Mouse (Mus musculus) urinary bladder, adult 2 months (tissue): Measurements from ENCODE around the gene Gtpbp6. TPM values are rescaled to one million over a fixed set of nuclear protein-coding genes. Genes with fewer than 3 reads are reported as not detected.
"Not testable (repeated sequence)": the region's sequence is repeated elsewhere in the genome, so short reads cannot be mapped to it uniquely, and the experiment has no call there.

Experiments used
- DNase-seq: peaks from one replicate; pipeline ENCODE4 v3.0.0; 2022; ENCODE audit warnings: low spot score
- polyA plus RNA-seq: library from polyadenylated mRNA; depleted of rRNA; stranded (reverse); fragments of >200 nt; gene quantifications from 2 replicates; pipeline ENCODE4 v1.2.3, GENCODE M21; 2012; rRNA removed

The Gtpbp6 gene
- polyA plus RNA-seq, 1 experiment, result 77.5 TPM

DNA sequence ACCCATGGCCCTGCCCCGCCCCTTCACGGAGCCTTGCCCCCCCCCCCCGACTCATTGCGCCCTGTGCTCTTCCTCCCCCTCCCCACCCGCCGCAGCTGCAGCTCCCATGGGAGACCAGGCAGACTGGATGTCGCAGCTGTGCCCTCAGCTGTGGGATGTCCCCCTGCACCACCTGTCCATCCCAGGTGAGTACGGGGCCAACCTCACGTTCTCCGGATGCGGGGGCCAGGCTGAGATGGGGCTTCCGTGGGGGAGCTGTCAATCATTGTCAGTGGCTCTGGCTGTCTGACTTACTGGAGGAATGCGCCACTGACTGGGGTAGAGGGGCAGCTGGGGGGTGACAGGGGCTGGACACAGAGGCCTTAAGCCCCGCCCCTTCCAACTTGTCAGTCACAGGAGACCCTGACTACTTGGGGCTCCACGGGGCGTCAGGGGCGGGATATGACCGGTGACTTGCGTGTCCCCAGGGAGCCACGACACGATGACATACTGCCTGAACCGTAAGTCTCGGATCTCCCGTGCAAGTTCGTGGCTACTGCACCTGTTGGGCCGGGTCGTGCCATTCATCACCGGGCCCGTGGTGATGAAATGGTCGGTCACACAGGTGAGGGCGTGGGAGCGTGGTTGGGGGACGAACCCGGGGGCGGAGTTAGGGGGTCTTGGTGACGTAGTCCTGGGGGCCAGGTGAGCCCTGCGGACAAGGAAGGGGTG, 6.9 kb downstream of the Gtpbp6 start:
- DNase-seq, result peak; percentile 25

GRCm38 (mm10) chr5:110099656-110100580, 8.1 kb downstream of the Gtpbp6 start, which contains the start of gene Plcxd1:
Gene Plcxd1, plus strand, starts transcription at chr5:110099969.
- peak; percentile 21 for DNase-seq

- DNase-seq, result no peak
Measured at GRCm38 (mm10) chr5:110098991-110099477, 9.0 kb downstream of the Gtpbp6 start.

DNA sequence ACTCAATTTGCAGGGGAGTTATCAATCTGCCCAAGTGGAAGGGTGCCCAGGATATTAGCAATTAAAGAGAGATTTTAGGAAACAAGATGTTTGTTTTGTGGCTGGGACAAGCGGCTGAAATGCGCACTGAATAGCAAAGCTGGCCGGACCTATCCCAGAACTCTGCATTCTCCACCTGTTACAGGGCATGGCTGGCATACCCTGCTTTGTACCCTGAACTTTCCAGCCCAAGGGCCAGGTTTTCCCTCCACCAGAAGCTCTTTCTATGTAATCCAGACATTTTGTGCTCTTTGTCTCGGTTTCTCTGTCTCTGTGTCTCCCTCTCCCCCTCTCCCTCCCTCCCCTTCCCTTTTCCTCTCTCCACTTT, 13.2 kb downstream of the Gtpbp6 start:
- DNase-seq, result no peak

DNA sequence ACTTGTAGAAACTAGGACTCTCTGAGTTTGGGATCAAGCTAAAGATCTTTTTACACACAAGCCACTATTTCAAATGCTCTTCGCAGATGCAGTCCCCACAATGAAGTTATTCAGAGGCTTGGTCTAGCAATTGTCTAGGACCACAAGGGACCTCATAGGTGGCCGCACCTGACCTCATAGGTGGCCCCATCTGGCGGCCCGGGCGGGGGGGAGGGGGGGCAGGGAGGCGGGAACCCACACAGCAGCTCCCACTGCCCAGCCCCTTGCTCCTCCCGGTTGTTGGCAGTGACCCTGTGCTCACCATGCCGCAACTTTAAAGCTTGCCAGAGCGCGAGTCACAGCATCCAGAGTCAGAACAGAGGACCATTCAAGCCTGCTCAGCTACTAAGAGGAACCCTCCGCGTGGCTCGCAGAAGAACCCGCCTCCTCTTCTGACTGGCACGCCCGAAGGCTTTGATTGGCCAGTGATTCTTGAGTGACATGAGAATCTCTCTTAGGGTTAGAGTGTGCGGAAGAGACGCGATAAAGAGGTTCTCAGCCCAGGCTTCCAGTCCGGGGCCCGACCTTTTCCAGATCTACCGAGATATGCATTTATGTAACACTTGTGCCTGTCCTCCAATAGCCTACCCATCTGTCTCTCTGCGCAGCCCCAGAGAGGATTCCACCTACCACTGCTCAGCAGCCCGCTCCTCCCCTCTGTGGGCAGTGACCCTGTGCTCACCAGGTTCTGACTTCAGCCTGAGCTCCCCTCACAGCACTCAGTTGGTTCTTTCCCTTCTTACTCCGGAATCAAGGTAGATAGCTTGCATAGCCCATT, 13.8 kb downstream of the Gtpbp6 start, which contains the start of gene Gm35315:
Gene Gm35315, minus strand, starts transcription at position 391 of the 817 bp plus-strand sequence.
- DNase-seq, result peak; percentile 61

DNA sequence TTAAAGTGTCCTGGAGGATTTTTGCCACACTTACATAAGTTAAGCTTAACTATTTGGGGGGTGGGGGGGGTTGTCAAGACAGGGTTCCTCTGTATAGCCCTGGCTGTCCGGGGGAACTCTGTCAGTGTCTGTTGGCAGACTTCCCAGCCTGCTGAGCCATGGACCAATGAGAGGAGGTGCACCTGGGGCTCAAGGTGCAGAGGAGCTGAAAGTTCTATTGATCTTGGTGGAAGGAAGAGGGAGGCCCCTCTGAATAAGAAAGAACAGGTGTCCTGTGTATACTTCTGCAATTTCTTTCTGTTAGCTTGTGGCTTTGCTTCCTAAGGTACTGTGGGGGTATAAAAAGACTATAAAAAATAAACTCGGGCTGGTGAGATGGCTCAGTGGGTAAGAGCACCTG, 16.5 kb downstream of the Gtpbp6 start:
- no peak for DNase-seq

- no peak for DNase-seq
Measured at GRCm38 (mm10) chr5:110086161-110086866, 21.7 kb downstream of the Gtpbp6 start.

- no peak for DNase-seq
Measured at GRCm38 (mm10) chr5:110082961-110083360, 25.0 kb downstream of the Gtpbp6 start.

GRCm38 (mm10) chr5:110072413-110072812, 35.6 kb downstream of the Gtpbp6 start, which contains the start of gene Gm17655:
Gene Gm17655, minus strand, starts transcription at chr5:110072513.
- DNase-seq, result not testable (repeated sequence)

- DNase-seq, result peak; percentile 67
Measured at GRCm38 (mm10) chr5:110057637-110058408, 50.2 kb downstream of the Gtpbp6 start.

Other genes starting within 250 kb of the Gtpbp6 start
- gene Gm15446, start 184.8 kb downstream of the Gtpbp6 start, polyA plus RNA-seq, result 0.06 and 0.10 TPM in 2 replicates
- 27.3 and 36.8 TPM in 2 replicates for gene Zfp932, start 111.7 kb downstream of the Gtpbp6 start, polyA plus RNA-seq
- gene Gm17655, start 35.7 kb downstream of the Gtpbp6 start, polyA plus RNA-seq, result 4.2 and 4.4 TPM in 2 replicates
- 1.0 and 1.4 TPM in 2 replicates for gene Gm35315, start 13.8 kb downstream of the Gtpbp6 start, polyA plus RNA-seq
- gene Plcxd1, start 8.2 kb downstream of the Gtpbp6 start, polyA plus RNA-seq, result 0.09 and 0.10 TPM in 2 replicates
- 2.7 and 3.7 TPM in 2 replicates for gene Zfp605, start 1.9 kb upstream of the Gtpbp6 start, polyA plus RNA-seq
- 32.7 and 35.9 TPM in 2 replicates for gene Chfr, start 27.6 kb upstream of the Gtpbp6 start, polyA plus RNA-seq
- 16.8 and 19.3 TPM in 2 replicates for gene Golga3, start 68.5 kb upstream of the Gtpbp6 start, polyA plus RNA-seq
- 24.6 and 30.4 TPM in 2 replicates for gene Ankle2, start 122.8 kb upstream of the Gtpbp6 start, polyA plus RNA-seq
- gene Pgam5, start 161.7 kb upstream of the Gtpbp6 start, polyA plus RNA-seq, result 19.1 and 21.5 TPM in 2 replicates
- 5.1 and 5.6 TPM in 2 replicates for gene Pxmp2, start 178.0 kb upstream of the Gtpbp6 start, polyA plus RNA-seq
- gene Pole, start 178.1 kb upstream of the Gtpbp6 start, polyA plus RNA-seq, result 2.2 and 2.3 TPM in 2 replicates
- gene P2rx2, start 235.0 kb upstream of the Gtpbp6 start, polyA plus RNA-seq, result 1.7 and 1.8 TPM in 2 replicates
- not detected in 2 replicates for gene Lrcol1, start 236.5 kb upstream of the Gtpbp6 start, polyA plus RNA-seq